Mouse (Mus musculus) lung, embryonic 14.5 days (tissue): ENCODE measurements around the gene Tmem98. TPM values are rescaled to one million over a fixed set of nuclear protein-coding genes. Genes with fewer than 3 reads are reported as not detected.
A peak's percentile ranks its signal among the peaks of the same experiment; 100 is the strongest.

ENCODE experiments used
- ATAC-seq: fragments of 200-750 bp; cut with Nextera tagmentation; 2 replicates; pipeline ENCODE4 v1.8.0; 2017; ENCODE audit warnings: mild to moderate bottlenecking, moderate TSS enrichment, moderate library complexity; ENCODE audit not compliant: insufficient read depth
- DNase-seq: peaks from one replicate; pipeline ENCODE4 v3.0.0-alpha.2; 2015
- H3K27ac ChIP-seq: fragments of 300-500 bp; sonication (generic); 2 replicates; pipeline ENCODE4 v1.5.1; 2014; ENCODE audit warnings: low read depth, mild to moderate bottlenecking, moderate library complexity
- H3K27me3 ChIP-seq: fragments of 300-500 bp; sonication (generic); 2 replicates; pipeline ENCODE4 v1.6.1; 2014; ENCODE audit warnings: low read length, control low read depth; ENCODE audit not compliant: insufficient read depth
- H3K36me3 ChIP-seq: fragments of 300-500 bp; sonication (generic); 2 replicates; pipeline ENCODE4 v1.6.1; 2014; ENCODE audit warnings: control low read depth; ENCODE audit not compliant: insufficient read depth
- H3K4me1 ChIP-seq: fragments of 300-500 bp; sonication (generic); 2 replicates; pipeline ENCODE4 v1.6.1; 2014; ENCODE audit warnings: antibody characterized with exemption, control low read depth; ENCODE audit not compliant: insufficient read depth
- H3K4me2 ChIP-seq: fragments of 300-500 bp; sonication (generic); 2 replicates; pipeline ENCODE4 v1.6.1; 2014; ENCODE audit warnings: mild to moderate bottlenecking
- H3K4me3 ChIP-seq: fragments of 300-500 bp; sonication (generic); 2 replicates; pipeline ENCODE4 v1.5.1; 2014; ENCODE audit warnings: low read depth, low read length
- H3K9ac ChIP-seq: fragments of 300-500 bp; sonication (generic); 2 replicates; pipeline ENCODE4 v1.6.1; 2014
- H3K9me3 ChIP-seq: fragments of 300-500 bp; sonication (generic); 2 replicates; pipeline ENCODE4 v1.6.1; 2016; ENCODE audit warnings: low read depth, low read length, control low read depth
- CTCF ChIP-seq: IDR thresholded peaks from 2 replicates; pipeline ENCODE4 v1.5.1; 2016; ENCODE audit warnings: antibody characterized with exemption, low read depth
- WGBS: fragments of 180-500 bp; shearing (Covaris S2); extraction: QIAGEN DNeasy Blood & Tissue Kit; methylation state at CpG from one replicate; pipeline ENCODE4 v1.1.7; 2014; 5-methylcytosine and 5-hydroxymethylcytosine counted together
- polyA plus RNA-seq: library from polyadenylated mRNA; unstranded; fragments of >200 nt; fragmentation: Nextera tagmentation; extraction: Ambion mirVana; gene quantifications from 2 replicates; pipeline ENCODE4 v1.2.1, GENCODE M21; 2014

Gene Tmem98
- polyA plus RNA-seq, 1 experiment from 2014 or later = 132 TPM

DNA sequence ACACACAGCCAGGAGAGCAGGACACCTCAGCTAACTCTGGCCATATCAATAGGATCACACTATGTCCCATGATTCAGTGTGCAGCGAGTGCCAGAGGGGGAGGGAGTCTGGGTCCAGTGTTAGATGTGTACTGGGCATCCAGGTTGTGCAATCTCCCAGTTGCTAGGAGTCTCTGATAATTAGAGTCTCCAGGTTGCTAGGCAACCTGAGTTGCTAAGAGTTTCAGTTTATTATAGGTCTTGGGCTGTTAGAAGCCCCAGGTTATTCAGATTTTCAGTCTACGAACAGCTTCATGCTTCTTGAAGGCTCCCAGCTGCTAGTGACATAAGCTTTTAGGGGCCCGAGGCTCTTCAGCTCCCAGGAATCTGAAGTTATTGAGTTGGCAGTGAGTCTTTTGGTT lies 43.0 kb downstream of the Tmem98 start:
- no peaks in the 10 kb centered on the region for H3K36me3 ChIP-seq
- no peaks in the 10 kb centered on the region for H3K27me3 ChIP-seq
- ATAC-seq = peak; percentile 49; the same call in 1 of the 2 replicates
- no peak overlapping the region for H3K4me2 ChIP-seq
- H3K9me3 ChIP-seq = no peaks in the 10 kb centered on the region
- H3K9ac ChIP-seq = no peak overlapping the region
- H3K27ac ChIP-seq = no peak overlapping the region
- H3K4me1 ChIP-seq = no peaks in the 10 kb centered on the region
- no peak overlapping the region for H3K4me3 ChIP-seq
- 11% methylated on average over 3 of the region's 3 CpGs for WGBS
- no peak for TF ChIP-seq CTCF
- peak; percentile 55 for DNase-seq

DNA sequence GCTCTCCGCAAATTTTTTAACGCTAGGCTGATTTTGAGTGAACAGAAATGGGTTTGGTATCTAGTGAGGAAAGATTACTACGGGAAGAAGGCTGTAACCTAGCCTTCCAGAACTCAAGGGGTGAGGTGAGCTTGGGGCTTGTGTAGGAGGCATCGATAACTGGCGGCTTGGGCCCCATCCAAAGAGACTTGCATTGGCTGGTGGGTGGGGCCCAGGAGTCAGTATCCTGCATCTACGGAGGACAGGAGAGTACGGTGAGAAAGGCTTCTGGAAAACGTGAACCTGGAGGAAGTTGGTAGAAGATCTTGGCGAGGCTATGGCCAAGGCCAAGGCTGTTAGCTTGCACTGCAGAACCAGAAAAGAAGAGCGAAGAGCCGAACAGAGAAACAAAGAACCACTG lies 44.5 kb downstream of the Tmem98 start:
- Histone ChIP-seq H3K9me3 (no peaks in the 10 kb centered on the region), H3K4me3 (no peak overlapping the region), H3K4me2 (no peak overlapping the region), H3K9ac (no peak overlapping the region), H3K27me3 (no peaks in the 10 kb centered on the region), H3K36me3 (no peaks in the 10 kb centered on the region), H3K4me1 (no peaks in the 10 kb centered on the region), H3K27ac (no peak overlapping the region)
- ATAC-seq (no peak), DNase-seq (no peak)
- 86% methylated on average over 11 of the region's 11 CpGs for WGBS
- TF ChIP-seq CTCF = no peak

DNA sequence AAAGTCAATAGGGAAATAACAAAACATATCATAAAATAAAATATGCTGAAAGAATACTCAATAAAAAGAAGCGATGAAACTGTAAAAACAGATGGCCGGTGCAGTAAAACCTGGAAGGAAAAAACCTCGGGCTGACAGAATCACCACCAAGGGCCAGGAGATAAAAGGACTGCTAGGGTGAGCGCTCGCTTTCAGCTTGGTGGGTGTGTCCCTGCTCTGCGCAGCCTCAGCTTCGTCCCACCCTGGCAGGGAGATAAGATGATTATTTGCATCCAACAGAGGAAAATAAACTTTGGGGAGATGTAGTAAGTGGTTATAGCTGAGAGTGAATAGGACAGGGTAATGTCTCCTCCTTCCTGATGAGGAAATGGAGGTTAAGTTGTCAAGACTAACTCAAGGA lies 44.9 kb downstream of the Tmem98 start:
- Histone ChIP-seq H3K9me3 (no peaks in the 10 kb centered on the region), H3K9ac (no peak overlapping the region), H3K27ac (no peak overlapping the region), H3K27me3 (no peaks in the 10 kb centered on the region), H3K36me3 (no peaks in the 10 kb centered on the region), H3K4me2 (no peak overlapping the region), H3K4me1 (no peaks in the 10 kb centered on the region), H3K4me3 (no peak overlapping the region)
- no peak for TF ChIP-seq CTCF
- DNase-seq (no peak), ATAC-seq (no peak)
- WGBS = 41% methylated on average over 7 of the region's 7 CpGs

GRCm38 (mm10) chr11:80856827-80857226 lies 46.9 kb downstream of the Tmem98 start:
- 44% methylated on average over 2 of the region's 2 CpGs for WGBS
- DNase-seq = no peak
- Histone ChIP-seq H3K4me2 (no peak overlapping the region), H3K27me3 (no peaks in the 10 kb centered on the region), H3K9ac (no peak overlapping the region), H3K36me3 (no peaks in the 10 kb centered on the region), H3K27ac (no peak overlapping the region), H3K9me3 (no peaks in the 10 kb centered on the region), H3K4me1 (no peaks in the 10 kb centered on the region), H3K4me3 (no peak overlapping the region)
- TF ChIP-seq CTCF = no peak
- no peak for ATAC-seq

DNA sequence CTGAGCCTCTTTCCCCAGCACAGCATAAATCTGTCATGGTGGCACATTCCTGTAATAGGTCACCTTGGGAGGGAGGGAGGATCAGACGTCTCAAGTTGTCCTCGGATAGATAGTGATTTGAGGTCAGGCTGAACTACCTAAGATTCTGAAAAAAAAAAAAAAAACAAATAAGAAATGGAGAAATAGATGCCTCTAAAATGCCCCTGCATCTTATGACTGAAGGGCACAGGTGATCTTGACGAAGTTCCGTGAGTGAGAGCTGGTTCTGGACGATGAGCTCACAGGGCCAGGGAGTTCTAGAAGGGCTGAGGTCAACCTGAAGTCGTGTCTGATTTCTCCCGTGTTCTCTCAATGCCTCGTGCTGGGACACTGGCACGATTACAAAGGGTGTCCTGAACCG lies 48.1 kb downstream of the Tmem98 start, which contains the start of gene Spaca3:
Gene Spaca3 (plus strand): TSS at position 301 of the 400 bp plus-strand sequence.
- no peaks in the 10 kb centered on the region for H3K27me3 ChIP-seq
- no peak for DNase-seq
- WGBS = 55% methylated on average over 10 of the region's 10 CpGs
- no peak for TF ChIP-seq CTCF
- H3K9me3 ChIP-seq = no peaks in the 10 kb centered on the region
- no peak within 1 kb of the TSS for H3K9ac ChIP-seq
- ATAC-seq = no peak
- no peak within 1 kb of the TSS for H3K27ac ChIP-seq
- no peak within 1 kb of the TSS for H3K4me2 ChIP-seq
- no peaks in the 10 kb centered on the region for H3K4me1 ChIP-seq
- H3K36me3 ChIP-seq = no peaks in the 10 kb centered on the region
- no peak within 1 kb of the TSS for H3K4me3 ChIP-seq

GRCm38 (mm10) chr11:80862941-80863340 lies 53.0 kb downstream of the Tmem98 start:
- 90% methylated on average over 7 of the region's 7 CpGs for WGBS

GRCm38 (mm10) chr11:80868039-80868438 lies 58.1 kb downstream of the Tmem98 start:
- H3K4me1 ChIP-seq = no peaks in the 10 kb centered on the region
- H3K4me3 ChIP-seq = no peak overlapping the region
- no peaks in the 10 kb centered on the region for H3K36me3 ChIP-seq
- no peak overlapping the region for H3K27ac ChIP-seq
- H3K9ac ChIP-seq = no peak overlapping the region
- WGBS = 92% methylated on average over 1 of the region's 1 CpGs
- no peak overlapping the region for H3K4me2 ChIP-seq
- no peaks in the 10 kb centered on the region for H3K27me3 ChIP-seq
- ATAC-seq = no peak
- TF ChIP-seq CTCF = no peak
- no peak for DNase-seq
- H3K9me3 ChIP-seq = no peaks in the 10 kb centered on the region

More at GRCm38 (mm10) chr11:80862941-80863340, 53.0 kb downstream of the Tmem98 start:
- H3K9me3 ChIP-seq = no peaks in the 10 kb centered on the region
- no peaks in the 10 kb centered on the region for H3K27me3 ChIP-seq
- no peak for TF ChIP-seq CTCF
- no peak overlapping the region for H3K4me2 ChIP-seq
- H3K9ac ChIP-seq = no peak overlapping the region
- DNase-seq = no peak
- no peak for ATAC-seq
- no peak overlapping the region for H3K4me3 ChIP-seq
- H3K4me1 ChIP-seq = no peaks in the 10 kb centered on the region
- no peak overlapping the region for H3K27ac ChIP-seq
- H3K36me3 ChIP-seq = no peaks in the 10 kb centered on the region

Other genes starting within 250 kb of the Tmem98 start
- gene Myo1d, start 30.1 kb upstream of the Tmem98 start, polyA plus RNA-seq = 16.1 and 17.2 TPM in 2 replicates
- not detected in 2 replicates for gene Spaca3, start 48.2 kb downstream of the Tmem98 start, polyA plus RNA-seq